Mouse (Mus musculus) CH12.LX (cell line): ENCODE measurements around the gene Iqgap3. TPM values are rescaled to one million over a fixed set of nuclear protein-coding genes. Genes with fewer than 3 reads are reported as not detected.

Experiments
- DNase-seq: peaks from one replicate; pipeline ENCODE4 v3.0.0-alpha.2; 2013; ENCODE audit errors: extremely low read depth
- H3K27ac ChIP-seq: 2 replicates; pipeline ENCODE4 v1.5.1; 2012; ENCODE audit warnings: low read depth, mild to moderate bottlenecking, control low read depth, moderate library complexity; ENCODE audit not compliant: insufficient read depth
- H3K27me3 ChIP-seq: replicated peaks from 2 replicates; pipeline ENCODE3; 2012; ENCODE audit warnings: inconsistent platforms
- H3K36me3 ChIP-seq, 2 experiments: replicated peaks in 1 of 2; 2 replicates each; pipeline versions ENCODE3 to v1.6.1; 2012; ENCODE audit warnings: inconsistent platforms in 1 of 2, low read length in 1 of 2, mild to moderate bottlenecking in 1 of 2, mixed read lengths in 1 of 2, moderate library complexity in 1 of 2; ENCODE audit not compliant: control insufficient read depth in 1 of 2, insufficient read depth in 1 of 2
- H3K4me1 ChIP-seq, 2 experiments: 2 replicates each; pipeline ENCODE4 v1.6.1; 2012; ENCODE audit warnings: inconsistent platforms in 1 of 2, moderate library complexity in 1 of 2; ENCODE audit not compliant: insufficient read depth in 2 of 2, control insufficient read depth in 1 of 2
- H3K4me2 ChIP-seq: 2 replicates; pipeline ENCODE4 v1.6.1; 2012; ENCODE audit warnings: low read depth, mild to moderate bottlenecking, control low read depth; ENCODE audit not compliant: poor library complexity, insufficient read depth, severe bottlenecking
- H3K4me3 ChIP-seq, 3 experiments: fragments of 150-350 bp in 1 of 3; sonication (generic) in 1 of 3; replicated peaks in 1 of 3; 2 replicates each; pipeline versions ENCODE3 to v1.5.1; 2011 to 2012; ENCODE audit warnings: low read depth in 2 of 3, low read length in 2 of 3, mild to moderate bottlenecking in 2 of 3, moderate library complexity in 2 of 3, control low read depth in 1 of 3, improper control_type of control experiment in 1 of 3, inconsistent platforms in 1 of 3, mixed read lengths in 1 of 3; ENCODE audit not compliant: poor library complexity in 1 of 3
- H3K79me2 ChIP-seq: replicated peaks from 2 replicates; pipeline ENCODE4 v1.6.1; 2012; ENCODE audit warnings: mild to moderate bottlenecking, moderate library complexity; ENCODE audit not compliant: control insufficient read depth, poor library complexity, insufficient read depth, severe bottlenecking; ENCODE audit errors: extremely low read depth
- H3K9ac ChIP-seq: 2 replicates; pipeline ENCODE4 v1.6.1; 2012; ENCODE audit warnings: low read depth, mild to moderate bottlenecking, control low read depth, moderate library complexity; ENCODE audit not compliant: insufficient read depth
- H3K9me3 ChIP-seq: replicated peaks from 2 replicates; pipeline ENCODE3; 2012; ENCODE audit warnings: low read length, inconsistent platforms, mixed read lengths
- BHLHE40 ChIP-seq: IDR thresholded peaks from 2 replicates; pipeline ENCODE4 v1.6.1; 2011; ENCODE audit warnings: mild to moderate bottlenecking, low read depth, low read length, improper control_type of control experiment
- CHD1 ChIP-seq: IDR thresholded peaks from 2 replicates; pipeline ENCODE4 v1.6.1; 2012; ENCODE audit warnings: low read depth, low read length, improper control_type of control experiment, inconsistent platforms
- CHD2 ChIP-seq: IDR thresholded peaks from 2 replicates; pipeline ENCODE4 v1.6.1; 2011; ENCODE audit warnings: low read length, improper control_type of control experiment
- E2F4 ChIP-seq: IDR thresholded peaks from 2 replicates; pipeline ENCODE4 v1.6.1; 2011; ENCODE audit warnings: low read depth, low read length, improper control_type of control experiment; ENCODE audit not compliant: insufficient replicate concordance
- EP300 ChIP-seq: IDR thresholded peaks from 2 replicates; pipeline ENCODE4 v1.6.1; 2011; ENCODE audit warnings: low read length, improper control_type of control experiment
- ETS1 ChIP-seq: conservative IDR thresholded peaks from 2 replicates; pipeline ENCODE4 v1.6.1; 2012; ENCODE audit warnings: low read depth, mild to moderate bottlenecking, inconsistent platforms, low read length, improper control_type of control experiment, moderate library complexity
- HCFC1 ChIP-seq: IDR thresholded peaks from 2 replicates; pipeline ENCODE4 v1.6.1; 2012; ENCODE audit warnings: low read depth, mild to moderate bottlenecking, inconsistent platforms, low read length, improper control_type of control experiment
- IRF4 ChIP-seq: IDR thresholded peaks from 2 replicates; pipeline ENCODE4 v1.6.1; 2014; ENCODE audit warnings: low read depth, mild to moderate bottlenecking, inconsistent platforms, low read length, improper control_type of control experiment
- JUN ChIP-seq: IDR thresholded peaks from 2 replicates; pipeline ENCODE4 v1.6.1; 2011; ENCODE audit warnings: low read depth, mild to moderate bottlenecking, low read length, improper control_type of control experiment, moderate library complexity; ENCODE audit not compliant: insufficient read depth
- JUND ChIP-seq: conservative IDR thresholded peaks from 2 replicates; pipeline ENCODE4 v1.6.1; 2011; ENCODE audit warnings: low read depth, low read length, improper control_type of control experiment
- MAFK ChIP-seq: IDR thresholded peaks from 2 replicates; pipeline ENCODE4 v1.6.1; 2011; ENCODE audit warnings: low read length, improper control_type of control experiment; ENCODE audit not compliant: insufficient replicate concordance
- MAX ChIP-seq: IDR thresholded peaks from 2 replicates; pipeline ENCODE4 v1.6.1; 2011; ENCODE audit warnings: low read length, improper control_type of control experiment
- MAZ ChIP-seq: IDR thresholded peaks from 2 replicates; pipeline ENCODE4 v1.6.1; 2012; ENCODE audit warnings: low read depth, mild to moderate bottlenecking, inconsistent platforms, low read length, improper control_type of control experiment, moderate library complexity
- MXI1 ChIP-seq: IDR thresholded peaks from 2 replicates; pipeline ENCODE4 v1.6.1; 2011; ENCODE audit warnings: mild to moderate bottlenecking, low read depth, low read length, improper control_type of control experiment
- NRF1 ChIP-seq: IDR thresholded peaks from 2 replicates; pipeline ENCODE4 v1.6.1; 2014; ENCODE audit warnings: low read depth, mild to moderate bottlenecking, inconsistent platforms, low read length, improper control_type of control experiment, moderate library complexity
- PAX5 ChIP-seq: IDR thresholded peaks from 2 replicates; pipeline ENCODE4 v1.6.1; 2012; ENCODE audit warnings: low read length, inconsistent platforms, mixed read lengths
- POLR2A ChIP-seq: IDR thresholded peaks from 2 replicates; pipeline ENCODE4 v1.6.1; 2011; ENCODE audit warnings: low read depth, mild to moderate bottlenecking, improper control_type of control experiment, low read length
- RAD21 ChIP-seq: IDR thresholded peaks from 2 replicates; pipeline ENCODE4 v1.6.1; 2011; ENCODE audit warnings: low read depth, mild to moderate bottlenecking, low read length, improper control_type of control experiment, moderate library complexity
- TBP ChIP-seq: conservative IDR thresholded peaks from 2 replicates; pipeline ENCODE4 v1.6.1; 2011; ENCODE audit warnings: low read depth, low read length, improper control_type of control experiment
- TCF12 ChIP-seq: IDR thresholded peaks from 2 replicates; pipeline ENCODE4 v1.6.1; 2014; ENCODE audit warnings: low read depth, mild to moderate bottlenecking, inconsistent platforms, low read length, improper control_type of control experiment
- UBTF ChIP-seq: IDR thresholded peaks from 2 replicates; pipeline ENCODE4 v1.6.1; 2012; ENCODE audit warnings: low read depth, mild to moderate bottlenecking, inconsistent platforms, low read length, improper control_type of control experiment, moderate library complexity
- USF1 ChIP-seq: IDR thresholded peaks from 2 replicates; pipeline ENCODE4 v1.6.1; 2014; ENCODE audit warnings: low read depth, mild to moderate bottlenecking, inconsistent platforms, low read length, improper control_type of control experiment
- USF2 ChIP-seq: conservative IDR thresholded peaks from 2 replicates; pipeline ENCODE4 v1.6.1; 2011; ENCODE audit warnings: low read depth, low read length, improper control_type of control experiment
- ZC3H11A ChIP-seq: IDR thresholded peaks from 2 replicates; pipeline ENCODE4 v1.6.1; 2012; ENCODE audit warnings: low read depth, mild to moderate bottlenecking, inconsistent platforms, low read length, improper control_type of control experiment
- ZKSCAN1 ChIP-seq: IDR thresholded peaks from 2 replicates; pipeline ENCODE4 v1.6.1; 2012; ENCODE audit warnings: low read depth, inconsistent platforms, low read length, improper control_type of control experiment, borderline replicate concordance
- ZMIZ1 ChIP-seq: IDR thresholded peaks from 2 replicates; pipeline ENCODE4 v1.6.1; 2012; ENCODE audit warnings: low read depth, mild to moderate bottlenecking, inconsistent platforms, low read length, improper control_type of control experiment
- ZNF384 ChIP-seq: IDR thresholded peaks from 2 replicates; pipeline ENCODE4 v1.6.1; 2012; ENCODE audit warnings: low read depth, low read length, improper control_type of control experiment, inconsistent platforms
- dilution Hi-C: fragments of 300-500 bp; cut with MboI; formaldehyde crosslinking; loops from 2 replicates; pipeline ENCODE4 v1.14.3; 2020; ENCODE audit warnings: low sequenced_read_pairs; ENCODE audit not compliant: extremely low pct_unique_long_range_greater_than_20kb, extremely low pct_ligation_motif_present
- in situ Hi-C: fragments of 300-500 bp; cut with MboI; formaldehyde crosslinking; loops from 3 replicates; pipeline ENCODE4 v1.14.3; 2019; ENCODE audit warnings: low sequenced_read_pairs, low pct_ligation_motif_present, low pct_unique_long_range_greater_than_20kb, mixed read lengths
- polyA plus RNA-seq: library from polyadenylated mRNA; unstranded; fragments of >175 nt; gene quantifications from 2 replicates; pipeline ENCODE4 v1.2.1, GENCODE M21; 2012; ENCODE audit warnings: low read depth; ENCODE audit not compliant: insufficient read length
- total RNA-seq, 2 experiments: library from RNA; depleted of rRNA; stranded (reverse); fragments of 300-350 nt in 1 of 2; fragments of >200 nt in 1 of 2; gene quantifications; 2 replicates each; pipeline ENCODE4 v1.2.3; 2012 to 2014

Iqgap3 gene
- total and polyA plus RNA-seq, 3 experiments, result 13.0 to 21.9 (median 18.3) TPM

DNA sequence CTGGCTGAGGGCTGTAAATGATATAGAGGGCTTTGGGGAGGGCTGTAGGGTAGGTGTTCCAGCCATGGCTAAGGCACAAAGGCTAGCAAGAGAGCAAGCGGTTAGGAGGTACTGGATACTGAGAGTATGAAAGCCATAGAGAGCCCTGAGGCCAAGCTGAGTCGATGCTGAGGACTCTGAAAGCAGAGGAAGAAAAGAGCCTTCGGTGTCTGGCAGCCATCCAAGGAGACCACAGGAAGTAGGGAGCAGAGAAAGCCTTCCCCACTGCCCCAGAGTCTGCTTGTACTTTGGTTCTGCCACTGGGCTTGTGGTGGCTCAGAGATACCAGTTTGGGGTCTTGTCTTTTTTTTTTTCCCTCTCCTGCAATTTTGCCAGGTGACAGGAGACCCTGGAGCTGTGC lies 18.5 kb downstream of the Iqgap3 start:
- TF ChIP-seq USF2 (no peak), JUN (no peak), NRF1 (no peak), PAX5 (no peak), IRF4 (no peak), TCF12 (no peak), MAZ (no peak), ZC3H11A (no peak), MXI1 (no peak), ZKSCAN1 (no peak), CHD1 (no peak), TBP (no peak), HCFC1 (no peak), EP300 (no peak), UBTF (no peak), USF1 (no peak), CHD2 (no peak), ETS1 (no peak), JUND (no peak), MAX (no peak)
- Histone ChIP-seq H3K9ac (no peak overlapping the region), H3K36me3 (peaks cover 62 to 92% of the 10 kb centered on the region in 2 experiments), H3K4me3 (no peak overlapping the region), H3K9me3 (no peaks in the 10 kb centered on the region), H3K4me1 (peaks cover 0 to 13% of the 10 kb centered on the region in 2 experiments; a peak in 1 of 4 replicates), H3K27me3 (no peaks in the 10 kb centered on the region), H3K79me2 (no peaks in the 10 kb centered on the region), H3K4me2 (no peak overlapping the region), H3K27ac (no peak overlapping the region)
- dilution Hi-C loops (no loop called here), in situ Hi-C loops (no loop called here)
- DNase-seq, result no peak

DNA sequence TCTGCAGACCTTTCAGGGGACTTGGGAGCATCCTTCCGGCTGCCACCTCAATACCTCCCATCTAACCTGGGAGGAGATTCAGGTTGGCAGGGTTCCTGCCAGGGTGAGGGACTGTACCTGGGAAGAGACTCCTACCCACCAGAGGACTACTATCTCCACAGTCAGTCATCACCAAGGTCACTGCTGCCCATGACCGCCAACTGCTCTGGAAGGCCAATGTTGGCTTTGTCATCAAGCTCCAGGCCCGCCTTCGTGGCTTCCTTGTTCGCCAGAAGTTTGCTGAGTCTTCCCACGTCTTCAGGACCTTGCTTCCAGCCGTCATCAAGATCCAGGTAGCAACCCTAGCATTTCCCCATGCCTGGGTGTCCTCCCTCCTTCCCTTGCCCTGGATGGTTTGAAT lies 20.0 kb downstream of the Iqgap3 start:
- dilution Hi-C loops, result no loop called here

More for the DNA sequence above, 20.0 kb downstream of the Iqgap3 start:
- Histone ChIP-seq H3K4me3 (no peak overlapping the region), H3K4me1 (peaks cover 0 to 13% of the 10 kb centered on the region in 2 experiments; a peak in 1 of 4 replicates), H3K9ac (no peak overlapping the region), H3K27ac (no peak overlapping the region), H3K4me2 (no peak overlapping the region), H3K79me2 (no peaks in the 10 kb centered on the region), H3K9me3 (no peaks in the 10 kb centered on the region), H3K27me3 (no peaks in the 10 kb centered on the region), H3K36me3 (peaks cover 63 to 94% of the 10 kb centered on the region in 2 experiments)
- in situ Hi-C loops, result no loop called here
- no peak for DNase-seq
- no peak for TF ChIP-seq NRF1
- no peak for TF ChIP-seq MXI1
- no peak for TF ChIP-seq RAD21
- no peak for TF ChIP-seq TBP
- TF ChIP-seq EP300, result no peak
- no peak for TF ChIP-seq MAFK
- TF ChIP-seq BHLHE40, result no peak
- TF ChIP-seq CHD2, result no peak
- TF ChIP-seq USF1, result no peak
- no peak for TF ChIP-seq E2F4
- no peak for TF ChIP-seq POLR2A
- no peak for TF ChIP-seq HCFC1
- TF ChIP-seq ZMIZ1, result no peak
- TF ChIP-seq JUN, result no peak
- TF ChIP-seq ZNF384, result no peak
